Mouse (Mus musculus) heart, embryonic 13.5 days (tissue): ENCODE measurements around the gene Olfr1436. TPM values are rescaled to one million over a fixed set of nuclear protein-coding genes. Genes with fewer than 3 reads are reported as not detected.
"Not testable (repeated sequence)": the region's sequence is repeated elsewhere in the genome, so short reads cannot be mapped to it uniquely, and the experiment has no call there.

ENCODE experiments used
- ATAC-seq: fragments of 200-750 bp; cut with Nextera tagmentation; 2 replicates; pipeline ENCODE4 v1.8.0; 2017; ENCODE audit warnings: moderate TSS enrichment; ENCODE audit not compliant: insufficient number of reproducible peaks, low FRiP score, low TSS enrichment; ENCODE audit errors: extremely low read depth
- H3K27ac ChIP-seq: fragments of 300-500 bp; sonication (generic); replicated peaks from 2 replicates; pipeline ENCODE4 v1.5.1; 2015; ENCODE audit warnings: moderate library complexity, mild to moderate bottlenecking, inconsistent platforms
- H3K27me3 ChIP-seq: fragments of 300-500 bp; sonication (generic); replicated peaks from 2 replicates; pipeline ENCODE4 v1.6.1; 2015; ENCODE audit warnings: mild to moderate bottlenecking, inconsistent platforms
- H3K36me3 ChIP-seq: fragments of 300-500 bp; sonication (generic); 2 replicates; pipeline ENCODE4 v1.6.1; 2015; ENCODE audit warnings: mild to moderate bottlenecking, inconsistent platforms
- H3K4me1 ChIP-seq: fragments of 300-500 bp; sonication (generic); 2 replicates; pipeline ENCODE4 v1.6.1; 2015; ENCODE audit warnings: inconsistent platforms
- H3K4me2 ChIP-seq: fragments of 300-500 bp; sonication (generic); 2 replicates; pipeline ENCODE4 v1.6.1; 2015; ENCODE audit warnings: inconsistent platforms, mild to moderate bottlenecking, moderate library complexity
- H3K4me3 ChIP-seq: fragments of 300-500 bp; sonication (generic); 2 replicates; pipeline ENCODE4 v1.5.1; 2015; ENCODE audit warnings: moderate library complexity, mild to moderate bottlenecking, inconsistent platforms
- H3K9ac ChIP-seq: fragments of 300-500 bp; sonication (generic); 2 replicates; pipeline ENCODE4 v1.6.1; 2015; ENCODE audit warnings: inconsistent platforms, mild to moderate bottlenecking, moderate library complexity
- H3K9me3 ChIP-seq: fragments of 300-500 bp; sonication (generic); 2 replicates; pipeline ENCODE4 v1.6.1; 2016; ENCODE audit warnings: inconsistent platforms
- WGBS: fragments of 180-500 bp; shearing (Covaris S2); methylation state at CpG from one replicate; pipeline ENCODE4 v1.1.7; 2015; ENCODE audit warnings: mixed read lengths; 5-methylcytosine and 5-hydroxymethylcytosine counted together
- polyA plus RNA-seq: library from polyadenylated mRNA; unstranded; fragments of >200 nt; fragmentation: Nextera tagmentation; extraction: Ambion mirVana; gene quantifications from 2 replicates; pipeline ENCODE4 v1.2.1, GENCODE M21; 2015

Olfr1436 gene
- not detected in 2 replicates for polyA plus RNA-seq

DNA sequence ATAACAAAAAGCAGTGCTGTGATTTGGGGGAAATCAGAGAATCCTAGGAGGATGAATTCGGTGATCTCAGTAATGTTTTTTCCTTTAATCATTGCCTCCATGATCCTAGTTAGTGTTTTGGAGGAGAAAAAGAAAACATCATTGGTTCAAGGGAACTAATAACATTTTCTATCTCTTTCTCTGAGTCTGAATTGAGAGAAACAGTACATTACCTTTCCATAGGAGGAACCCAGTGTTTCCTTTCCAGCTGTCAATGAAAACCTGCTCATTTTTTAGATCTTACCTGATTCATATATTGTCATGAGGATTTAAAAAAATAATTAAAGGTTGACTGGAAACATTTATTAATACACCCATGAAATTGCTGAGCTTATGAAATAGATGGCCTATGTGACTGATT is at the start of gene Olfr1436:
Olfr1436 (minus strand) TSS at position 101 of the 400 bp plus-strand sequence.
- ATAC-seq, H3K36me3 ChIP-seq, H3K9ac ChIP-seq, H3K27ac ChIP-seq, H3K27me3 ChIP-seq, H3K4me3 ChIP-seq, H3K4me1 ChIP-seq, H3K4me2 ChIP-seq, H3K9me3 ChIP-seq: not testable (repeated sequence)
- 52% methylated on average over 1 of the region's 1 CpGs for WGBS

GRCm38 (mm10) chr19:12335810-12336209 is 36.9 kb upstream of the Olfr1436 start, which contains the start of gene Olfr1438-ps1:
Olfr1438-ps1 (minus strand) TSS chr19:12335910.
- whole genome bisulfite sequencing: 68% methylated on average over 3 of the region's 3 CpGs
- no peaks in the 10 kb centered on the region for H3K36me3 ChIP-seq
- H3K27me3 ChIP-seq: no peaks in the 10 kb centered on the region
- no peak within 1 kb of the TSS for H3K27ac ChIP-seq
- H3K9ac ChIP-seq: no peak within 1 kb of the TSS
- no peak within 1 kb of the TSS for H3K4me3 ChIP-seq
- ATAC-seq: no peak
- no peak within 1 kb of the TSS for H3K4me2 ChIP-seq
- no peaks in the 10 kb centered on the region for H3K9me3 ChIP-seq
- no peaks in the 10 kb centered on the region for H3K4me1 ChIP-seq

- H3K4me1 ChIP-seq: no peaks in the 10 kb centered on the region
- no peaks in the 10 kb centered on the region for H3K27me3 ChIP-seq
- WGBS: 73% methylated on average over 2 of the region's 2 CpGs
- H3K4me3 ChIP-seq: no peak within 1 kb of the TSS
- no peak for ATAC-seq
- no peak within 1 kb of the TSS for H3K4me2 ChIP-seq
- H3K27ac ChIP-seq: no peak within 1 kb of the TSS
- H3K9me3 ChIP-seq: no peaks in the 10 kb centered on the region
- no peaks in the 10 kb centered on the region for H3K36me3 ChIP-seq
- H3K9ac ChIP-seq: no peak within 1 kb of the TSS
Measured at GRCm38 (mm10) chr19:12325001-12325400, 26.1 kb upstream of the Olfr1436 start, which contains the start of gene Olfr1437. Olfr1437 (minus strand) TSS chr19:12325101.

DNA sequence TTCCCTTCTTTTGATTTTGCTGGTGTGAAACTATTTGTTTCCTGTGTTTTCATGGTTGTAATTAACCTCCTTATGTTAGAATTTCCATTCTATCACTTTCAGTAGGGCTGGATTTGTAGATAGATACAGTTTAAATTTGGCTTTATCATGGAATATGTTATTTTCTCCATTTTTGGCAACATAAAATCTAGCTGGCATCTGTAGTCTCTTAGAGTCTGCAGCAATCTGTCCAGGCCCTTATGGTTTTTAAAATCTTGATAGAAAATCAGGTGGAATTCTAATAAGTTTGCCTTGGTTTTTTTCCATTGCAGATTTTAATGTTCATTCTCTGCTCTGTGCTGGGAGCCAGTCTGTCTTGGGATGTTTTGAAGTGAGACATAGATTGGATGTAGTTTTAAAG is 6.0 kb downstream of the Olfr1436 start:
- Histone ChIP-seq H3K9ac (no peak overlapping the region), H3K9me3 (no peaks in the 10 kb centered on the region), H3K36me3 (no peaks in the 10 kb centered on the region), H3K27ac (no peak overlapping the region), H3K4me2 (no peak overlapping the region), H3K4me1 (no peaks in the 10 kb centered on the region), H3K4me3 (no peak overlapping the region), H3K27me3 (no peaks in the 10 kb centered on the region)
- ATAC-seq: no peak

DNA sequence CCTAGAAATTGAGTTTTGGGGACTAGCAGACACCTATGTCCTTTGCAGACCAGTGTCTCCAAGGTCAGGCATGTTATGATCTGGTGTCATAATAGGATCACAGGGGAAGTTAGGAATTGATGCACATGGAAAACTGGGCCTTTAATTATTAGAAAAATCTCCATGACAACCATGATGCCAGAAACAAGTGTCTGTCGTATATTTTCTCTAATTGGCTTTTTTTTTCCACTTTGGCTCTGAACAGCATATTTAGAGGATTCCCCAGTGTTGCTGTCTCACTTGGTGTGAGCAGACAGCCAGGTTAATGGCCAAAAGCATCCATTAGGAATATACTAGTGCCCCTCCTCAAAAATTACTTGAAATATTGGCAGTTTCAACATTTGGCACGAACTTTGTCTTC is 19.4 kb downstream of the Olfr1436 start, which contains the start of gene Olfr1434:
Olfr1434 (plus strand) TSS at position 301 of the 400 bp plus-strand sequence.
- no peaks in the 10 kb centered on the region for H3K36me3 ChIP-seq
- no peaks in the 10 kb centered on the region for H3K4me1 ChIP-seq
- H3K9ac ChIP-seq: no peak within 1 kb of the TSS
- H3K4me2 ChIP-seq: no peak within 1 kb of the TSS
- WGBS: 65% methylated on average over 2 of the region's 2 CpGs
- no peak within 1 kb of the TSS for H3K27ac ChIP-seq
- no peak within 1 kb of the TSS for H3K4me3 ChIP-seq
- ATAC-seq: no peak
- no peaks in the 10 kb centered on the region for H3K27me3 ChIP-seq
- H3K9me3 ChIP-seq: no peaks in the 10 kb centered on the region

- Histone ChIP-seq H3K27me3 (no peaks in the 10 kb centered on the region), H3K9ac (no peak within 1 kb of the TSS), H3K27ac (no peak within 1 kb of the TSS), H3K9me3 (no peaks in the 10 kb centered on the region), H3K4me2 (no peak within 1 kb of the TSS), H3K4me1 (no peaks in the 10 kb centered on the region), H3K4me3 (no peak within 1 kb of the TSS), H3K36me3 (no peaks in the 10 kb centered on the region)
- ATAC-seq: no peak
- WGBS: 51% methylated on average over 1 of the region's 1 CpGs
Measured at GRCm38 (mm10) chr19:12260732-12261131, 38.2 kb downstream of the Olfr1436 start, which contains the start of gene Olfr235. Olfr235 (plus strand) TSS chr19:12261032.

Other genes starting within 250 kb of the Olfr1436 start
- gene Olfr1424, start 236.4 kb downstream of the Olfr1436 start, polyA plus RNA-seq: not detected in 2 replicates
- gene Olfr1425, start 221.4 kb downstream of the Olfr1436 start, polyA plus RNA-seq: not detected in 2 replicates
- not detected in 2 replicates for gene Olfr1426, start 207.1 kb downstream of the Olfr1436 start, polyA plus RNA-seq
- not detected in 2 replicates for gene Olfr1427, start 195.8 kb downstream of the Olfr1436 start, polyA plus RNA-seq
- gene Olfr1428, start 183.2 kb downstream of the Olfr1436 start, polyA plus RNA-seq: not detected in 2 replicates
- gene Olfr76, start 175.9 kb downstream of the Olfr1436 start, polyA plus RNA-seq: not detected in 2 replicates
- gene Olfr1555-ps1, start 129.0 kb downstream of the Olfr1436 start, polyA plus RNA-seq: not detected in 2 replicates
- not detected in 2 replicates for gene Olfr1431, start 98.5 kb downstream of the Olfr1436 start, polyA plus RNA-seq
- gene Olfr1432, start 66.5 kb downstream of the Olfr1436 start, polyA plus RNA-seq: not detected in 2 replicates
- not detected in 2 replicates for gene Olfr262, start 57.5 kb downstream of the Olfr1436 start, polyA plus RNA-seq
- not detected in 2 replicates for gene Olfr235, start 38.1 kb downstream of the Olfr1436 start, polyA plus RNA-seq
- not detected in 2 replicates for gene Olfr1434, start 19.3 kb downstream of the Olfr1436 start, polyA plus RNA-seq
- gene Olfr1437, start 26.0 kb upstream of the Olfr1436 start, polyA plus RNA-seq: not detected in 2 replicates
- not detected in 2 replicates for gene Olfr1438-ps1, start 36.8 kb upstream of the Olfr1436 start, polyA plus RNA-seq
- gene Olfr1440, start 88.1 kb upstream of the Olfr1436 start, polyA plus RNA-seq: not detected in 2 replicates
- not detected in 2 replicates for gene Olfr1441, start 118.3 kb upstream of the Olfr1436 start, polyA plus RNA-seq
- not detected in 2 replicates for gene Pfpl, start 128.8 kb upstream of the Olfr1436 start, polyA plus RNA-seq
- 0.29 and 0.39 TPM in 2 replicates for gene Mpeg1, start 161.6 kb upstream of the Olfr1436 start, polyA plus RNA-seq
- 1.5 and 1.9 TPM in 2 replicates for gene Dtx4, start 202.3 kb upstream of the Olfr1436 start, polyA plus RNA-seq
- gene Fam111a, start 246.6 kb upstream of the Olfr1436 start, polyA plus RNA-seq: 16.9 and 17.5 TPM in 2 replicates